Mouse (Mus musculus) stomach, embryonic 16.5 days (tissue): ENCODE measurements around the gene Ifna6. TPM values are rescaled to one million over a fixed set of nuclear protein-coding genes. Genes with fewer than 3 reads are reported as not detected.

Experiments used
- ATAC-seq: fragments of 200-750 bp; cut with Nextera tagmentation; 2 replicates; pipeline ENCODE4 v1.8.0; 2017; ENCODE audit warnings: moderate number of reproducible peaks, moderate TSS enrichment; ENCODE audit not compliant: insufficient read depth, low FRiP score
- H3K27ac ChIP-seq: fragments of 300-500 bp; sonication (generic); 2 replicates; pipeline ENCODE4 v1.5.1; 2014; ENCODE audit warnings: low read length
- H3K27me3 ChIP-seq: fragments of 300-500 bp; sonication (generic); 2 replicates; pipeline ENCODE4 v1.6.1; 2014; ENCODE audit warnings: low read length, control low read depth, mixed read lengths; ENCODE audit not compliant: control insufficient read depth, insufficient read depth
- H3K36me3 ChIP-seq: fragments of 300-500 bp; sonication (generic); 2 replicates; pipeline ENCODE4 v1.6.1; 2014; ENCODE audit warnings: low read length; ENCODE audit not compliant: control insufficient read depth, insufficient read depth
- H3K4me1 ChIP-seq: fragments of 300-500 bp; sonication (generic); 2 replicates; pipeline ENCODE4 v1.6.1; 2014; ENCODE audit warnings: low read length, control low read depth, mixed read lengths; ENCODE audit not compliant: control insufficient read depth, insufficient read depth
- H3K4me2 ChIP-seq: fragments of 300-500 bp; sonication (generic); 2 replicates; pipeline ENCODE4 v1.6.1; 2014; ENCODE audit warnings: low read depth, low read length, mixed read lengths
- H3K4me3 ChIP-seq: fragments of 300-500 bp; sonication (generic); replicated peaks from 2 replicates; pipeline ENCODE4 v1.5.1; 2014; ENCODE audit warnings: mild to moderate bottlenecking, low read length
- H3K9ac ChIP-seq: fragments of 300-500 bp; sonication (generic); 2 replicates; pipeline ENCODE4 v1.6.1; 2014; ENCODE audit warnings: low read length
- H3K9me3 ChIP-seq: fragments of 300-500 bp; sonication (generic); replicated peaks from 2 replicates; pipeline ENCODE4 v1.6.1; 2016; ENCODE audit warnings: low read length, control low read depth; ENCODE audit not compliant: control insufficient read depth
- WGBS: fragments of 180-500 bp; shearing (Covaris S2); extraction: QIAGEN DNeasy Blood & Tissue Kit; methylation state at CpG from one replicate; pipeline ENCODE4 v1.1.7; 2014; 5-methylcytosine and 5-hydroxymethylcytosine counted together
- polyA plus RNA-seq: library from polyadenylated mRNA; unstranded; fragments of >200 nt; fragmentation: Nextera tagmentation; extraction: Ambion mirVana; gene quantifications from 2 replicates; pipeline ENCODE4 v1.2.1, GENCODE M21; 2015

The Ifna6 gene
- polyA plus RNA-seq, 1 experiment from 2014 or later, result not detected

- Histone ChIP-seq H3K4me1 (peaks cover 3% of the 10 kb centered on the region; the same call in 1 of the 2 replicates), H3K4me3 (no peak overlapping the region), H3K9me3 (no peaks in the 10 kb centered on the region), H3K27me3 (0 out of 2 replicates have a peak, but pooled peaks cover 3% of the 10 kb centered on the region), H3K36me3 (no peaks in the 10 kb centered on the region), H3K4me2 (no peak overlapping the region), H3K9ac (no peak overlapping the region), H3K27ac (no peak overlapping the region)
- WGBS, result 64% methylated on average over 9 of the region's 9 CpGs
- ATAC-seq, result no peak
These were observed 37.4 kb downstream of the Ifna6 start for GRCm38 (mm10) chr4:88864599-88864998.

- Histone ChIP-seq H3K4me1 (peaks cover 3% of the 10 kb centered on the region; the same call in 1 of the 2 replicates), H3K27me3 (0 out of 2 replicates have a peak, but pooled peaks cover 3% of the 10 kb centered on the region), H3K9me3 (no peaks in the 10 kb centered on the region), H3K27ac (no peak overlapping the region), H3K36me3 (no peaks in the 10 kb centered on the region), H3K4me2 (no peak overlapping the region), H3K9ac (no peak overlapping the region), H3K4me3 (no peak overlapping the region)
- no peak for ATAC-seq
- WGBS, result 53% methylated on average over 6 of the region's 6 CpGs
These were observed 37.9 kb downstream of the Ifna6 start for GRCm38 (mm10) chr4:88865011-88865569.

- H3K27ac ChIP-seq, result no peak overlapping the region
- H3K36me3 ChIP-seq, result no peaks in the 10 kb centered on the region
- H3K4me1 ChIP-seq, result peaks cover 3% of the 10 kb centered on the region; the same call in 1 of the 2 replicates
- H3K4me3 ChIP-seq, result peak overlapping the region; percentile 54
- no peak; the same call in 1 of the 2 replicates for ATAC-seq
- no peaks in the 10 kb centered on the region for H3K9me3 ChIP-seq
- 3% methylated on average over 8 of the region's 8 CpGs for WGBS
- H3K9ac ChIP-seq, result peak overlapping the region; percentile 60; the same call in 1 of the 2 replicates
- H3K27me3 ChIP-seq, result 0 out of 2 replicates have a peak, but pooled peaks cover 3% of the 10 kb centered on the region
- H3K4me2 ChIP-seq, result peak overlapping the region; percentile 73
These were observed 40.2 kb downstream of the Ifna6 start for GRCm38 (mm10) chr4:88867366-88867925.

- H3K9ac ChIP-seq, result peak overlapping the region; percentile 60
- H3K4me2 ChIP-seq, result peak overlapping the region; percentile 73
- H3K4me3 ChIP-seq, result peak overlapping the region; percentile 54
- peaks cover 3% of the 10 kb centered on the region; the same call in 1 of the 2 replicates for H3K4me1 ChIP-seq
- H3K27me3 ChIP-seq, result 0 out of 2 replicates have a peak, but pooled peaks cover 3% of the 10 kb centered on the region
- no peaks in the 10 kb centered on the region for H3K36me3 ChIP-seq
- no peak overlapping the region for H3K27ac ChIP-seq
- 6% methylated on average over 30 of the region's 31 CpGs for WGBS
- no peaks in the 10 kb centered on the region for H3K9me3 ChIP-seq
- ATAC-seq, result peak; percentile 54; the same call in 1 of the 2 replicates
These were observed 41.0 kb downstream of the Ifna6 start for GRCm38 (mm10) chr4:88867926-88868911.

- Histone ChIP-seq H3K27me3 (no peaks in the 10 kb centered on the region), H3K36me3 (no peaks in the 10 kb centered on the region), H3K9ac (no peak overlapping the region), H3K4me2 (no peak overlapping the region), H3K9me3 (no peaks in the 10 kb centered on the region), H3K27ac (no peak overlapping the region), H3K4me1 (peaks cover 3% of the 10 kb centered on the region; the same call in 1 of the 2 replicates), H3K4me3 (no peak overlapping the region)
- no peak for ATAC-seq
- 0% methylated on average over 2 of the region's 2 CpGs for WGBS
These were observed 45.5 kb downstream of the Ifna6 start for GRCm38 (mm10) chr4:88872691-88873090.

GRCm38 (mm10) chr4:88875435-88876095, 48.3 kb downstream of the Ifna6 start:
- Histone ChIP-seq H3K27me3 (no peaks in the 10 kb centered on the region), H3K4me3 (no peak overlapping the region), H3K27ac (no peak overlapping the region), H3K9ac (no peak overlapping the region), H3K4me2 (no peak overlapping the region), H3K9me3 (no peaks in the 10 kb centered on the region), H3K4me1 (no peaks in the 10 kb centered on the region), H3K36me3 (no peaks in the 10 kb centered on the region)
- 69% methylated on average over 4 of the region's 4 CpGs for WGBS
- 0 out of 2 replicates have a peak, but pooled peaks have one; percentile 45 for ATAC-seq

- Histone ChIP-seq H3K4me3 (no peak overlapping the region), H3K36me3 (no peaks in the 10 kb centered on the region), H3K9ac (no peak overlapping the region), H3K4me1 (no peaks in the 10 kb centered on the region), H3K4me2 (no peak overlapping the region), H3K9me3 (no peaks in the 10 kb centered on the region), H3K27ac (no peak overlapping the region), H3K27me3 (no peaks in the 10 kb centered on the region)
- WGBS, result 81% methylated on average over 4 of the region's 4 CpGs
- ATAC-seq, result no peak
These were observed 49.3 kb downstream of the Ifna6 start for GRCm38 (mm10) chr4:88876520-88876919.
